Mouse (Mus musculus) thymus, postnatal 14 days (tissue): ENCODE measurements around the gene Gm10912.
"Not testable (repeated sequence)": the region's sequence is repeated elsewhere in the genome, so short reads cannot be mapped to it uniquely, and the experiment has no call there.

Experiments
- DNase-seq: peaks from one replicate; pipeline ENCODE4 v3.0.0; 2021

The Gm10912 gene

DNA sequence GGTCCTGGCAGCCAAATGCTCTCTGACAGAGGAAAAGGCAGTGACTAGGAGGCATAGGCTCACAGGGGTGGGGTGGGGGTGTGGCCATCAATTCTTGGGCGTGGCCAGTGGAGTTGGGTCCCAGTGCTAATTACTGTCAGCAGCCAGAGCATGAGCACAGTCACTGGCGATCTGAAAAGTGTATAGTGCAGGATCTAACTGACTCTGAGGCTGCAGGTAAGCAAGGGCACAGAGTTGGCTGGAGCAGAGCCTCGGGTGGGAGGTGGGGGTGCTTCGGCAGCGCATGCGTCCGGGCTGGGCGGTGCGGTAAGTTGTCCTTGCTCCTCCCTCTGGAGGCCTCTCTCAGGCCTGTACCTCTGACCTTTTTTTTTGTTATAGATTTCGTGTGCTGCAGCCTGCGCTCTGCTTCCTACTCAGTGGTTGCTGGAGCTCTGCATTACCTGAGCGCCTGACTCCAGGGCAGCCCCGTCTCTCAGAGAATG, 4.1 kb downstream of the Gm10912 start, which contains the start of gene Cd59b:
Gene Cd59b (plus strand): TSS at position 146 of the 482 bp plus-strand sequence.
- DNase-seq: peak; percentile 50

DNA sequence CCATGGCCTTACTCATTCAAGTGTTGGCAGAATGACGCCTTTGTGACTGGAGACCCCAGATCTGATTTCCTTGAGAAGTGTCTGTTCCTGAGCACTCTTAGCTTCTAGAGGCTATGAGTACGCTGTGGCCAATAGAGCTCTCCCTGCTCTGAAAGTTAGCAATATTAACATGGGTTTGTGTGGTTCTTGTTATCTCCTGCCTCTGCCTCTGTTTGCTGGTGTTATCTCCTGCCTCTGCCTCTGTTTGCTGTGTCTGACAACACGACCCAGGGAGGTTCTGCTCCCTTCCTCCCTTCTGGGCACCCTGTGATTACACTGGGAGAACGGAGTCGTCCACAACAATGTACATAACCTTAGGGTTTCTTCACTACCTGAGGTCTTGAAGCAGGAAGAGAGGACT, 12.7 kb downstream of the Gm10912 start:
- DNase-seq: not testable (repeated sequence)

DNA sequence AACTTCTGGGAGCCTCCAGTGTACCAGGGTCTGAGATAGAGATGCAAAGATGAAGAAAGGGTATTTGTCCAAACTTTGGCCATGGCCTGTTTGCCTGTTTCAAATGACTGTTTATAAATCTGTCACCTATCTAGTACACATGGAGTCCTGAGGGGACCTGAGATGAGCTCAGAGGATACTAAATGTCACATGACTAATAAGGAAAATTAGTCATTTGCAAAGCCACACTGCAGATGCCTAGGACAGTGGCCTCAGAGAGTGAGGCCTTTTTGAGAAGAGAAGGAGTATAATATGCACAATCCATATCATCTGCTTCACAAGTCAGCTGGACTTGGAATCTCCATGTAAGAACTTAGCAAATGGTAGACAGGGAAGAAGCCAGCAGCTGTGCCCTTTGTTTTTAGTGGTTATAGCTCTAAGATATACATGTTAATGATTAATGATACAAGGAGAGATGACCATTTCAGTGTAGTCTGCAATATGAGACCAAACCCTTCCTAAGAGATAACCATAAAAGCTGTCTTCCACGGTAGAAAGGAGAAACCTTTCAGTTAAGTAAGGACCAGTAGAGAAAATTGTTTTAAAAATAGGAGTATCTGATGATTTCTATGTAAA, 15.9 kb downstream of the Gm10912 start:
- not testable (repeated sequence) for DNase-seq

DNA sequence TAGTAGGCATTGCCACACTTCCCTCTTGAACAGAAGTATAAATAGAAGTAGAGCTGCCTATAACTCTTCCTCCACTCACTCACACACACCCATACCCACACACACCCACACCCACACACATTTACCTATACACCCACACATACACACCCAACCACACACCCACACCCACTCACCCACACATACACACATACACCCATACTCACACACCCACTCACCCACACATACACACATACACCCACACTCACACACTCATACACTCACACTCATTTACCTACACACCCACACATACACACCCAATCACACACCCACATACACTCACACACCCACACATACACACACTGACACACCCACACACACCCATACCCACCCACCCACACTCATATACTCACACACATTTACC, 16.8 kb downstream of the Gm10912 start:
- no peak for DNase-seq

DNA sequence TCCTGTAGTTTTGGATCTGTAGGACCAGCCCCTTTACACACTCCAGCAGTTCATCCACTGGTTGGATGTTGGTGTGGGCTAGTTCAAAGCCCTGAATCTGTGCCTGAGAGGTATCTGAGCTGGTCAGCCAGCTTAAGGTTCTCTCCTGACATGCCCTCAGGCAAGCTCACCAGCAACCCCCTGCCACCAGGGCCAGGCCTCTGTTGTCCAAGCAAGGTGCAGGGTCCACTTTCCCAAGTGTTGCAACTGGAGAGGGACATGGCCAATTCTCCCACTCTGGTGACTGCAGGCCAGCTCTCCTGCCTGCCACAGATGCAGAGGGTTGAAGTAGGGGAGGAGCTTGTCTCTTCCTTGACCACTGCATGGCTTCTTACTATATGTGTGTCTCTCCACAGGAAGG, 18.4 kb downstream of the Gm10912 start:
- DNase-seq: not testable (repeated sequence)

DNA sequence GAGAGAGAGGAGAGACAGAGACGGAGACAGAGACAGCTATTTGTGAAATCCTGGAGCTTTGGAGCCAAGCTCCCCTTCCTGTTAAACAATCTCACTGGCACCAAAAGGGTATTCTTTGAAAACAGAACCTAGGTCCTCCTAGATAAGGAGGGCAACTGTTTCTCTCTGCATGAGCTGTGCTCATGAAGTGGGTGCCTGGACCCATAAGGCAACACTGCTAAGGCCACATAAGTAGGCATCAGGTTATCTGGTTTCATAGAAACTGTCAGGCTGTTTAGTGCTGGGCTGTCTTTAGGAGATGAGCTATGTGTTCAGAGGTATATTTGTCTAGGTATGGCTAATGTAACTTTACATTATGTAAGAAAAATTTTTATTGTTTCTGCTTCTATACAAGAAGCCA, 21.9 kb downstream of the Gm10912 start:
- DNase-seq: not testable (repeated sequence)

DNA sequence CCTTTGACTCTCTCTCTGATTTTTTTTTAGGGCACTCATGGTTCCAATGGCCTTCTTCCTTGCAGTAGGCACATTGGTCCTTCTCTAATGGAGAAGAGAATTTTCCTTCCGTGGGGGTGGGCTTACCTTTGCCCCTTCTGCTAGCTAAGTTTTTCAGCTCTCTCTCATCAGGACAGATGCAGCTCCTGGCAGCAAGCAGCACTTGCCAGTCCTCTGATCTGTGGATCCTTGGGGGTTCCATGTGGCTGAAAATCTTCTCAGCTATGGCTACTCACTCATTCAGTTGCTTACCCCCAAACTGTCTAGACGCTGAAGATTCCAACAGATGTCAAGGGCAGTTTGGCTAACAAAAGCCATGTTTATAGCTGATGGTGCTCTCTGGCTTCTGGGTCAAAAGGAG, 27.7 kb downstream of the Gm10912 start:
- no peak for DNase-seq

DNA sequence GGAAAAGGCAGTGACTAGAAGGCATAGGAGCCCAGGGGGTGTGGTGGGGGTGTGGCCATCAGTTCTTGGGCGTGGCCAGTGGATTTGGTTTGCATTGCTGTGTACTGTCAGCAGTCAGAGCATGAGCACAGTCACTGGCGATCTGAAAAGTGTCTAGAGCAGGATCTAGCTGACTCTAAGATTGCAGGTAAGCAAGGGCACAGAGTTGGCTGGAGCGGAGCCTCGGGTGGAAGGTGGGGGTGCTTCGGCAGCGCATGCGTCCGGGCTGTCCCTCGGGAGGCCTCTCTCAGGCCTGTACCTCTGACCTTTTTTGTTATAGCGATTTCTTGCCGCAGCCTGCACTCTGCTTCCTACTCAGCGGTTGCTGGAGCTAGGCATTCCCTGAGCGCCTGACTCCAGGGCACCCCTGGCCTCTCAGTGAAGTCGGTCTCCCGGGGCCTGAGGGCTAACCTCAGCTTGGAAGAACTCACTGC, 30.2 kb downstream of the Gm10912 start, which contains the start of gene Cd59a:
Gene Cd59a (plus strand): TSS at position 61 of the 473 bp plus-strand sequence.
- peak; percentile 48 for DNase-seq

DNA sequence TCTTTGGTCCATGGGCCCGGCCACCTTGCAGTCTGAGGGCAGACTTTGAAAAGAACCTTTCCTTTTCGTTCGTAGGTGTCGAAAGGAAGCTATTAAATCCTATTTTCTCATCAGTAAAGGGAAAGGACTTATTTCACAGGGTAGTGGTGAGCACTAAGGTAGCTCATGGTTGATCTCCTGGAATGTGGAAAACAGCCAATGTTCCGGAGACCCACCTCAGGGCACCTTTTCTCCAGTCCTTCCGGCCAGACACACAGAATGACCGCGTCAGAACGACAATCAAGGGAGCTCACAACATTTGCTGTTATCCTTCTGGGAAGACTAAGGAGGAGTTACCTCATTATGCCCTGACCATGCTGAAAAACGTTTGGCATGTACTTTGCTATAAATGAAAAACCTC, 30.6 kb downstream of the Gm10912 start:
- DNase-seq: no peak

DNA sequence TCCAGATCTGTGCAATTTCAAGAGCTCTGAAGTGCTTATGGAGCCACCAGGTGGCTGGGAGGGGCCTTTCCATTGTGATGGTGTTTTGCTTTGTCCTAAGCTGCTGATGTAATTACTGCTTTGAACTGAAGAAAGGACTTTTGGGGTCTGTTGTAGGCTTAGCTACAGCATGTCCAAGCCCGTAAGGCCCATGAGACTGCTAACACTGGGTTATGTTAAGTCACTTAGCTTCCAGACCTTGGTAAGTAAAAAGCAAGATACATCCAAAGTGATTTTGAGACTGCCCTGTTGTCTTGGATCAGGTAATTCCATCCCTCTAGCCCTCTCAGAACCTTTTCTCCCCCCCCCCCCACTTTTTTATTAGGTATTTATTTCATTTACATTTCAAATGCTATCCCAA, 31.2 kb downstream of the Gm10912 start:
- not testable (repeated sequence) for DNase-seq

DNA sequence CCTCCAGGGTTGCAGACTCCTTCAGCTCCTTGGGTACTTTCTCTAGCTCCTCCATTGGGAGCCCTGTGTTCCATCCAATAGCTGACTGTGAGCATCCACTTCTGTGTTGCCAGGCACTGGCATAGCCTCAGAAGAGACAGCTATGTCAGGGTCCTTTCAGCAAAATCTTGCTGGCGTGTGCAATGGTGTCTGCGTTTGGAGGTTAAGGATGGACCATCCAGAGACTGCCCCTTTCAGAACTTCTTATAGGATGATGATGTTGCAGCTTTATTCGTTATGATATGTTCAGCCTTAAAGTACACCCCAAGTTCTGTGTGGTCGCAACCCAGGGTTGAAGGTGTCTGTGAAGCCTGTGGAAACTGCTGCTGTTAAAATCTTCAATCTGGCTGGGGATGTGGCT, 31.8 kb downstream of the Gm10912 start:
- DNase-seq: not testable (repeated sequence)

DNA sequence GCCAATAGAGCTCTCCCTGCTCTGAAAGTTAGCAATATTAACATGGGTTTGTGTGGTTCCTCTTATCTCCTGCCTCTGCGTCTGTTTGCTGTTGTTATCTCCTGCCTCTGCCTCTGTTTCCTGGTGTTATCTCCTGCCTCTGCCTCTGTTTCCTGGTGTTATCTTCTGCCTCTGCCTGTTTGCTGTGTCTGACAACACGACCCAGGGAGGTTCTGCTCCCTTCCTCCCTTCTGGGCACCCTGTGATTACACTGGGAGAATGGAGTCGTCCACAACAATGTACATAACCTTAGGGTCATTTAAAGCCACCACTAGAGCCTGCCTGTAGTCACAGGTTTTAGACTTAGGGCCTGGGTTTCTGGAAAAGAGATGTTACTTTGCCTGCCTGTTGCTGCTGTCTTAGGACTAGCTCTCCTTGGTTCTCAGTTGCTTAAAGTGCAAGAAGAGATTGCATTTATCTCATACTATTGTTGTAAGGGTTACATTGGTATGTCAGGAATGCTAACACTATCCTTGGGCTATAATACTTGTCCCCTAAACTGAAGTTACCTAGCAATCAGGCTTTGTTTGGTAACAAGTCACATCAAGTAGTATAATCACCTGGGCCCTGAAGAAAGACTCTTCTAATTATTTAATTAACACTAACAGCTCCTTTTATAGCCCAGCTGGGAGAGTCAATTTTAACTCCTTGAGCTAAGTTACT, 33.1 kb downstream of the Gm10912 start:
- no peak for DNase-seq

DNA sequence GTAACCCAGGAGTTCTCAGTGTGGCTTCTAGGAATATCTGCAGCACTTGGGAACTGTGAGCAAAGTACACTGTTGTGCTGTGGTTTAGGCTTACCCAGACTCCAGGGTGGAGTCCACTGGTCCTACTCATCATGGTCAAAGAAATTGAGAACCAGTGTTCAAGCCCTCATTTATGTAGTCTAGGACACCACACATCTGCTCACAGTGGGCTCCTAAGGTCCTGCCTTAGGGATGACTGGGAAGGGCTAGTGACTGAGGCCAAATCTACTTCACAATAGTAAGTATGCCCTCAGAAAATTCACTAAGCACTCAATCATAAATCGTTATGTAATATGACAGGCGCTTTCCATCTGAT, 33.6 kb downstream of the Gm10912 start:
- DNase-seq: no peak

DNA sequence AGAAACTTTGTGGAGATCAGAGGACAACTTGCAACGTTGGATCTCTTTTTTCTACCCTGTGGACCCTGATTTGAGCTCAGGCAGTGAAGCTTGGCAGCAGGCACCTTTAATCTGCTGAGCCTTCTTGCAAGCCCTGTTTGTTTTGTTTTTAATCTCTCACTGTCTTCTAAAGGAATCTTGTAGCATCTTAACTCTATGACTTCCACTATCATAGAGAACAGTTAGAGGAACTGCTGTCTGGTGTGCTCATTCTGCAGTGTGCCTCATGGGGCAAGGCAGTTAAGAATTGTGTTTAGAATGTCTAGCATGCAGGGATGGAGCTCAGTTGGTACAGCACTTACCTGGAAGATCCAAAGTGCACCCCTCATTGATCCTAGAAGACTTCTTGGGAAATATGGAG, 34.3 kb downstream of the Gm10912 start:
- DNase-seq: no peak

DNA sequence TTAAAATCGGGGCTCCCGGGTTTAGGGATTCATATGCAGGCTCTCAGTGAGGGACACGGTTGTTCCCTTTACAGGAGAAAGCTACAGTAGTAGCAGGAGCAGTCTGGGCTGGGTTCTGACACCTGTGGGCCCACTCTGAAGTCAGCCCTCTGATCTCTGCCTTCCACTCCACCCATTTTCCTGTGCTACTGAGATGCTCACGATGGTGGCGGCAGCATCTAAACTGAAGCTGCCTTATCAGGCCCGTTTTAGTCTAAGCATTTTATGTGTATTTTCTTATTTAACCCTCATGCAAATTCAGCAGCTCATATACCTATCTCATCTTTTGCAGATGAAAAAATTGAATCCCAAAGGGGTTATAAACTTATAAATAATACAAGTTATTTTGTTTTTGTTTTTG, 39.2 kb downstream of the Gm10912 start:
- DNase-seq: no peak

DNA sequence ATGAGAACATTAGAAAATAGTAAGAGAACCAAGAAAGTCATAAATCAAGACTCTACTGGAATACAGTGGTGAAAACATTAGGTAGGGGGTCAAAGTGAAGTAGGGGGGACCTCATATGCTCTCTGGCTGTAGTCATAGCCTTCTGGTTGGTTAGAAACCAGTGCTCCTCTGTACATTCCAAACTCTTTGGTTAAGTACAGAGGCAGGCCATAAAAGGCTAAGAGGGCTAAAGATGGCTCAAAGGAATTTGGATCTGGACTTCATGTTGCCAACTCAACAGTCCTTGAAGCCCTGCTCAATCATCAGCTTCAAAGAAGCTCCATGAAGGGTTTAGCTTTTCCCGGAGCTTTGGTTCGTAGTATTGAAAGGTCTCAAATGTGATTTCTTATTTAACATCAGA, 43.4 kb downstream of the Gm10912 start:
- DNase-seq: not testable (repeated sequence)

DNA sequence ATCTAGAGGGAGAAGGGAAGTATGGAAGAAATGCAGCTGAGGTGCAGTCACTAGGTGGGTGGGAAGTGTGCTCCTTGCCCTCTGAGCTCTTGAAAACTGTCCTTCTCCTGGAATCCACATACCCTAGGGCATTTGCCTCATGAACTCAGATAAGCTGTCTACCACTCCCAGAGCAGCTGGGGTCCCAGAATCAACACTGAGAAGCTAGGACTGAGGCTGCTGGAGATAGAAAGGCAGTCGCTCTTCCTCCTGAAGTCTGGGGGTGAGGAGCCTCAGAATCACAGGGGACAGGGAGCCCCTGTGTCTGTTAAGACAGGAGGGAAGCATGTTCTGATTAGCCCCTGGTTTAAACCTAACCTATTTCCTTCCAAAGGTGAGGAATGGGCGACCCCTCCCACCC, 43.9 kb downstream of the Gm10912 start:
- DNase-seq: no peak

DNA sequence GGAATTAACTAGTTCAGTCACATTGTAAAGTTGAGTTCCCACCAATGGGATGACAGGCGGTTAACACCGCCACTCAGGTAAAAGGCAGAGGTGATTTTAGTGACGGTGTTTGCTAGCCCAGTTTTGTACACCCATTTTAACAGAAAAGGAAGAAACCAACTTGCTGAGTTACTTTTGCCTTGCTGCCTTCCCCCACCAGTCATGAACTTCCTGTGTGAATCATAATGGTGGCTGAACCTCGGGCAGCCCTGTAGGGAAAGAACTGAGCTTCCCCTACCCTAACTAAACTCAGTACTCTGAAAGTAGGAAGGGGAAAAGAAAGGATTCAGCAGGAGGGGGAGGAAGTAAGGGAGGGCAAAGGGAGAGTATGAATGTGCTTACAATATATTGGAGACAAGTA, 44.4 kb downstream of the Gm10912 start:
- no peak for DNase-seq

DNA sequence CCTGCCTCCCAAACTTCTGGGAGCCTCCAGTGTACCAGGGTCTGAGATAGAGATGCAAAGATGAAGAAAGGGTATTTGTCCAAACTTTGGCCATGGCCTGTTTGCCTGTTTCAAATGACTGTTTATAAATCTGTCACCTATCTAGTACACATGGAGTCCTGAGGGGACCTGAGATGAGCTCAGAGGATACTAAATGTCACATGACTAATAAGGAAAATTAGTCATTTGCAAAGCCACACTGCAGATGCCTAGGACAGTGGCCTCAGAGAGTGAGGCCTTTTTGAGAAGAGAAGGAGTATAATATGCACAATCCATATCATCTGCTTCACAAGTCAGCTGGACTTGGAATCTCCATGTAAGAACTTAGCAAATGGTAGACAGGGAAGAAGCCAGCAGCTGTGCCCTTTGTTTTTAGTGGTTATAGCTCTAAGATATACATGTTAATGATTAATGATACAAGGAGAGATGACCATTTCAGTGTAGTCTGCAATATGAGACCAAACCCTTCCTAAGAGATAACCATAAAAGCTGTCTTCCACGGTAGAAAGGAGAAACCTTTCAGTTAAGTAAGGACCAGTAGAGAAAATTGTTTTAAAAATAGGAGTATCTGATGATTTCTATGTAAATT, 45.7 kb downstream of the Gm10912 start:
- DNase-seq: not testable (repeated sequence)

DNA sequence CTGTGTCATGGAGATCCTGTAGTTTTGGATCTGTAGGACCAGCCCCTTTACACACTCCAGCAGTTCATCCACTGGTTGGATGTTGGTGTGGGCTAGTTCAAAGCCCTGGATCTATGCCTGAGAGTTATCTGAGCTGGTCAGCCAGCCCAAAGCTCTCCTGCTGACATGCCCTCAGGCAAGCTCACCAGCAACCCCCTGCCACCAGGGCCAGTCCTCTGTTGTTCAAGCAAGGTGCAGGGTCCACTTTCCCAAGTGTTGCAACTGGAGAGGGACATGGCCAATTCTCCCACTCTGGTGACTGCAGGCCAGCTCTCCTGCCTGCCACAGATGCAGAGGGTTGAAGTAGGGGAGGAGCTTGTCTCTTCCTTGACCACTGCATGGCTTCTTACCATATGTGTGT, 47.9 kb downstream of the Gm10912 start:
- DNase-seq: not testable (repeated sequence)

DNA sequence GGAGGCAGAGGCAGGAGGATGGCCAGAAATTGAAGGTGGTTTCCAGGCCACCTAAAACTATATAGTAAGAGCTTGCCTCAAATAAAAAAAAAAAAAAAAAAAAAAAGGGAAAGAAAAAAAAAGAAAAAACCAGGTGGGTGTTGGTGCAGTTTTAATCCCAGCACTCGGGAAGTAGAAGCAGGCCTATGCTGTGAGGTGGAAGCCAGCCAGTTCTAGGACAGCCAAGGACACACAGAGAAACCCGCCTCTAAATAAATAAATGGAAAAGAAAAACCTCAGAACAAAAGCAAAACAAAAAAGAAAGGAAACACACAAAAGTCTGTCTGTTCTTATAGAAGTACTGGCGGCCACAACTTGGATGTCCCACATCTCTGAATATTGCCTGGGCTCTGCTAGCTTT, 49.3 kb downstream of the Gm10912 start:
- DNase-seq: no peak
